Mouse (Mus musculus) kidney, postnatal 0 days (tissue): ENCODE results near the gene Lix1l. TPM values are rescaled to one million over a fixed set of nuclear protein-coding genes. Genes with fewer than 3 reads are reported as not detected.
A peak's percentile ranks its signal among the peaks of the same experiment; 100 is the strongest.

Source experiments
- ATAC-seq: fragments of 200-750 bp; cut with Nextera tagmentation; replicated peaks from 2 replicates; pipeline ENCODE4 v1.8.0; 2017; ENCODE audit warnings: low read depth, moderate number of reproducible peaks, moderate TSS enrichment, moderate library complexity; ENCODE audit not compliant: low FRiP score
- DNase-seq: peaks from one replicate; pipeline ENCODE4 v3.0.0-alpha.2; 2016; ENCODE audit warnings: low spot score
- H3K27ac ChIP-seq: fragments of 300-500 bp; sonication (generic); 2 replicates; pipeline ENCODE4 v1.5.1; 2014; ENCODE audit warnings: mild to moderate bottlenecking
- H3K27me3 ChIP-seq: fragments of 300-500 bp; sonication (generic); 2 replicates; pipeline ENCODE4 v1.6.1; 2014; ENCODE audit warnings: low read length, mixed read lengths; ENCODE audit not compliant: insufficient read depth
- H3K36me3 ChIP-seq: fragments of 300-500 bp; sonication (generic); 2 replicates; pipeline ENCODE4 v1.6.1; 2014; ENCODE audit warnings: low read length, mixed read lengths; ENCODE audit not compliant: insufficient read depth
- H3K4me1 ChIP-seq: fragments of 300-500 bp; sonication (generic); replicated peaks from 2 replicates; pipeline ENCODE4 v1.6.1; 2014; ENCODE audit warnings: antibody characterized with exemption, low read length, mixed read lengths; ENCODE audit not compliant: insufficient read depth
- H3K4me2 ChIP-seq: fragments of 300-500 bp; sonication (generic); 2 replicates; pipeline ENCODE4 v1.6.1; 2014; ENCODE audit warnings: mild to moderate bottlenecking, low read length, moderate library complexity, mixed read lengths
- H3K4me3 ChIP-seq: fragments of 300-500 bp; sonication (generic); replicated peaks from 2 replicates; pipeline ENCODE4 v1.5.1; 2014; ENCODE audit warnings: low read depth, low read length
- H3K9ac ChIP-seq: fragments of 300-500 bp; sonication (generic); 2 replicates; pipeline ENCODE4 v1.6.1; 2014; ENCODE audit warnings: low read depth, low read length
- H3K9me3 ChIP-seq: fragments of 300-500 bp; sonication (generic); replicated peaks from 2 replicates; pipeline ENCODE4 v1.6.1; 2016; ENCODE audit warnings: low read length, inconsistent platforms, mixed read lengths
- CTCF ChIP-seq: IDR thresholded peaks from 2 replicates; pipeline ENCODE4 v1.5.1; 2016; ENCODE audit warnings: antibody characterized with exemption, low read depth, mild to moderate bottlenecking, moderate library complexity
- WGBS: fragments of 180-500 bp; shearing (Covaris S2); extraction: QIAGEN DNeasy Blood & Tissue Kit; methylation state at CpG from one replicate; pipeline ENCODE4 v1.1.7; 2014; 5-methylcytosine and 5-hydroxymethylcytosine counted together
- polyA plus RNA-seq: library from polyadenylated mRNA; unstranded; fragments of >200 nt; fragmentation: Nextera tagmentation; extraction: Ambion mirVana; gene quantifications from 2 replicates; pipeline ENCODE4 v1.2.1, GENCODE M21; 2015

The Lix1l gene
- polyA plus RNA-seq, 1 experiment from 2014 or later, result 4.9 TPM

DNA sequence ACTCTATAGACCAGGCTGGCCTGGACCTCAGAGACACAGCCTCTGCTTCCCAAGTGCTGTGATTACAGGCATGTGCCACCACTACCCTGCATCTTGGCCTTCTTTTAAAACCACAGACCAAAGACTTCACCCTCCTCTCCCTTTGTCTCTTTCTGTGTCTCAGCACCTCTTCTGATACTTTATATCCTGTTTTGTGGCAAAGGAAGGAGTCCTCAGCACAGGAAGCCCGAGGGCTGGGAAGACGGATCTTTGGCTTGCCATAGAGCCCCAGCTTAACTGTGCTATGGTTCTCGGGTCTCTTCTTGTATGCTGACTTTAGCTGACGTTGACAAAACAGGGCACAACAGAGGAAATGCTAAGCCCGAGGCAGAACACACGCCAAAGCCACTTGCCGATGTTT lies 30.3 kb upstream of the Lix1l start:
- Histone ChIP-seq H3K27ac (0 out of 2 replicates have a peak overlapping the region, but pooled peaks have one; percentile 28), H3K36me3 (no peaks in the 10 kb centered on the region), H3K4me3 (no peak overlapping the region), H3K4me2 (no peak overlapping the region), H3K9me3 (no peaks in the 10 kb centered on the region), H3K9ac (no peak overlapping the region), H3K27me3 (no peaks in the 10 kb centered on the region), H3K4me1 (peaks cover 4% of the 10 kb centered on the region; the same call in 1 of the 2 replicates)
- no peak for TF ChIP-seq CTCF
- ATAC-seq (no peak), DNase-seq (no peak)
- WGBS, result 66% methylated on average over 7 of the region's 7 CpGs

- Histone ChIP-seq H3K4me1 (peaks cover 10% of the 10 kb centered on the region; the same call in 1 of the 2 replicates), H3K9ac (no peak overlapping the region), H3K27ac (peak overlapping the region; percentile 79), H3K27me3 (no peaks in the 10 kb centered on the region), H3K4me2 (no peak overlapping the region), H3K4me3 (no peak overlapping the region), H3K36me3 (no peaks in the 10 kb centered on the region), H3K9me3 (no peaks in the 10 kb centered on the region)
- TF ChIP-seq CTCF, result no peak
- 76% methylated on average over 2 of the region's 2 CpGs for WGBS
- no peak for DNase-seq
- no peak for ATAC-seq
Measured at GRCm38 (mm10) chr3:96571336-96571735, 29.6 kb upstream of the Lix1l start.

GRCm38 (mm10) chr3:96571896-96572698 lies 28.9 kb upstream of the Lix1l start:
- no peak overlapping the region for H3K4me3 ChIP-seq
- WGBS, result 64% methylated on average over 16 of the region's 16 CpGs
- DNase-seq, result no peak

DNA sequence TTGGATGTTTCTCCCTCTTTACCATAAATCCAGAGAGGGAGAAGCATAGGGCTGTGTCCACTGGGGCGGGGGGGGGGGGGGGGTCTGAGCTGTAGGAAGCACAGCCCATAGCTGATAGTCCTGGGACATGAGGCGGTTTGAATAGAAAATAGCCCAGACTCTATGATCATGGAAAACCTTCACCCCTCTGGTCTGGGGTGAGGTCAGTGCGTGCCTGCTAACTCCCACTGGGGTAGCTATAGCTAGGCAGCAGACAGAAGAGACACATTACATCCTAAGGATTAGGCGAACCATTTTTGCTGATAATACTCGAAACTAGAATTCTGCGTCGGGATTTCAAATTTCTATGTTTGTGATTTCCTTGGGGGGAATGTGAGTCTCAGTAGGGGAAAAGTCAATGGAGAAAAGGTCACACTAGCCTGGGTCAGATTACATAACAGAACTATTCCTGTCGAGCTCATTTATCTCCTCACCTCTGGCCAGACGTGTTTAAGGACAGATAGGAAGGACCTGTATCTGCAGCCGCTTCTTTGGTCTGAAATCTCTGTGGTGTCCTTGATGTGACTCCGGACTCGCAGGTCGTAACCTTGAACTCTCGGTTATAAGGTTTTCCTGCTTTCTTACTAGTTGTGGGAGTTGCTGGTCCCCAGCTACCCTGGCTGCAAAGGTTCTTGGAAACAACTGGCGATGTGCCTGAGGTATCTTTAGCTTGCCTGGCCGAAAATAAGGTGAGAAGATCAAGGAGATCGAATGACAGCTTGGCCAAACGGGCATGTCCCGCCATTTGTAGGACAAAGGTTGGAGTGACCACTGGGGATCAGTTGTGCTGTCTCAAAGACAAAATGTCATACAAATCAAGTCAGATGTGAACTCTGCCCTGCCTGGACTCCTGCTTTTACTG lies 27.1 kb upstream of the Lix1l start:
- Histone ChIP-seq H3K36me3 (no peaks in the 10 kb centered on the region), H3K4me1 (peaks cover 17% of the 10 kb centered on the region; the same call in 1 of the 2 replicates), H3K9ac (no peak overlapping the region; the same call in 1 of the 2 replicates), H3K27ac (no peak overlapping the region), H3K4me3 (no peak overlapping the region), H3K4me2 (no peak overlapping the region), H3K9me3 (no peaks in the 10 kb centered on the region), H3K27me3 (no peaks in the 10 kb centered on the region)
- no peak for TF ChIP-seq CTCF
- WGBS, result 61% methylated on average over 19 of the region's 19 CpGs
- ATAC-seq (no peak), DNase-seq (no peak)

More at GRCm38 (mm10) chr3:96571896-96572698, 28.9 kb upstream of the Lix1l start:
- no peaks in the 10 kb centered on the region for H3K27me3 ChIP-seq
- H3K9me3 ChIP-seq, result no peaks in the 10 kb centered on the region
- H3K36me3 ChIP-seq, result no peaks in the 10 kb centered on the region
- TF ChIP-seq CTCF, result no peak
- peak overlapping the region; percentile 79 for H3K27ac ChIP-seq
- H3K4me1 ChIP-seq, result peaks cover 12% of the 10 kb centered on the region; the same call in 1 of the 2 replicates
- no peak for ATAC-seq
- no peak overlapping the region for H3K4me2 ChIP-seq
- H3K9ac ChIP-seq, result no peak overlapping the region

- ATAC-seq (0 out of 2 replicates have a peak, but pooled peaks have one; percentile 3), DNase-seq (no peak)
- H3K9me3 ChIP-seq, result no peaks in the 10 kb centered on the region
- H3K4me1 ChIP-seq, result peaks cover 17% of the 10 kb centered on the region; the same call in 1 of the 2 replicates
- H3K27me3 ChIP-seq, result no peaks in the 10 kb centered on the region
- no peak overlapping the region for H3K9ac ChIP-seq
- 74% methylated on average over 8 of the region's 8 CpGs for WGBS
- H3K4me2 ChIP-seq, result peak overlapping the region; percentile 19; the same call in 1 of the 2 replicates
- TF ChIP-seq CTCF, result no peak
- H3K4me3 ChIP-seq, result no peak overlapping the region
- H3K36me3 ChIP-seq, result no peaks in the 10 kb centered on the region
- H3K27ac ChIP-seq, result peak overlapping the region; percentile 90
Measured at GRCm38 (mm10) chr3:96575272-96575984, 25.5 kb upstream of the Lix1l start.
